Mouse (Mus musculus): ENCODE data around the gene Ace. TPM values are rescaled to one million over a fixed set of nuclear protein-coding genes. Genes with fewer than 3 reads are reported as not detected.

Gene Ace
- polyA plus RNA-seq, 1 experiment from 2014 or later = 1.4 TPM

- Histone ChIP-seq H3K9me3 (ENCODE audit: control insufficient read depth, low read length) (no peaks in the 10 kb centered on the region), H3K4me3 (ENCODE audit: low read depth, low read length) (no peak overlapping the region), H3K27ac (ENCODE audit: low read depth) (no peak overlapping the region), H3K4me2 (ENCODE audit: low read length) (no peak overlapping the region), H3K9ac (ENCODE audit: low read length) (no peak overlapping the region), H3K27me3 (replicated peaks; ENCODE audit: control insufficient read depth, insufficient read depth, low read length) (no peaks in the 10 kb centered on the region), H3K4me1 (replicated peaks; ENCODE audit: control insufficient read depth, insufficient read depth, low read length) (no peaks in the 10 kb centered on the region), H3K36me3 (ENCODE audit: control insufficient read depth, insufficient read depth, low read length) (no peaks in the 10 kb centered on the region)
- 87% methylated on average over 3 of the region's 3 CpGs for WGBS
- DNase-seq (ENCODE audit: low spot score) (no peak), ATAC-seq (replicated peaks; ENCODE audit: low FRiP score, low TSS enrichment, low read depth) (no peak)
These were observed 36.4 kb upstream of the Ace start for GRCm38 (mm10) chr11:105931380-105931779.

GRCm38 (mm10) chr11:105933746-105934145, 34.0 kb upstream of the Ace start:
- Histone ChIP-seq H3K4me2 (ENCODE audit: low read length) (no peak overlapping the region), H3K27ac (ENCODE audit: low read depth) (no peak overlapping the region), H3K4me3 (ENCODE audit: low read depth, low read length) (no peak overlapping the region), H3K27me3 (replicated peaks; ENCODE audit: control insufficient read depth, insufficient read depth, low read length) (no peaks in the 10 kb centered on the region), H3K9ac (ENCODE audit: low read length) (no peak overlapping the region), H3K9me3 (ENCODE audit: control insufficient read depth, low read length) (no peaks in the 10 kb centered on the region), H3K36me3 (ENCODE audit: control insufficient read depth, insufficient read depth, low read length) (no peaks in the 10 kb centered on the region), H3K4me1 (replicated peaks; ENCODE audit: control insufficient read depth, insufficient read depth, low read length) (no peaks in the 10 kb centered on the region)
- DNase-seq (ENCODE audit: low spot score) (no peak), ATAC-seq (replicated peaks; ENCODE audit: low FRiP score, low TSS enrichment, low read depth) (no peak)
- WGBS = 70% methylated on average over 8 of the region's 8 CpGs

DNA sequence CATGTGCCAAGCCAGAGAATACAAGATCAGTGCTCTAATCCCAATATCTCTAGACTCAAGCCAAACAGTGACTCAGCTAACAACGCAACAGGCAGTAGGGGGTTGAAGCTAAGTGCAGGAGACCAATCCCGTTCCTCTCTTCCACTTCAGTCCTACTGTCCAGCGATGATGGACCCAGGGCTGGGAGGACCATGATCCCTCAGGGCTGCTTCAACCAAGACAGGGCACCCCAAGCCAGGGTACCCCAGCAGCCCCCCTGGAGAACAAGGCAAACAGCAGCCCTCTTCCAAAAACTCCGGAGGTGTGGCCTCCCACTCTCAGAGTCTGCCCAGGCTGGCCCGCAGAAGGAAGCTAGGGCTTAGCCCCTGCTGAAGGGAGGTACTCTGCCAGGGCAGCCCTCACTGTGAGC, 33.4 kb upstream of the Ace start:
- no peak overlapping the region for H3K9ac ChIP-seq (ENCODE audit: low read length)
- DNase-seq (ENCODE audit: low spot score) (no peak), ATAC-seq (replicated peaks; ENCODE audit: low FRiP score, low TSS enrichment, low read depth) (no peak)
- no peak overlapping the region for H3K4me3 ChIP-seq (ENCODE audit: low read depth, low read length)
- WGBS = 67% methylated on average over 5 of the region's 5 CpGs
- no peaks in the 10 kb centered on the region for H3K4me1 ChIP-seq (replicated peaks; ENCODE audit: control insufficient read depth, insufficient read depth, low read length)
- H3K9me3 ChIP-seq (ENCODE audit: control insufficient read depth, low read length) = no peaks in the 10 kb centered on the region
- no peak overlapping the region for H3K4me2 ChIP-seq (ENCODE audit: low read length)
- no peaks in the 10 kb centered on the region for H3K36me3 ChIP-seq (ENCODE audit: control insufficient read depth, insufficient read depth, low read length)
- no peaks in the 10 kb centered on the region for H3K27me3 ChIP-seq (replicated peaks; ENCODE audit: control insufficient read depth, insufficient read depth, low read length)
- H3K27ac ChIP-seq (ENCODE audit: low read depth) = no peak overlapping the region

DNA sequence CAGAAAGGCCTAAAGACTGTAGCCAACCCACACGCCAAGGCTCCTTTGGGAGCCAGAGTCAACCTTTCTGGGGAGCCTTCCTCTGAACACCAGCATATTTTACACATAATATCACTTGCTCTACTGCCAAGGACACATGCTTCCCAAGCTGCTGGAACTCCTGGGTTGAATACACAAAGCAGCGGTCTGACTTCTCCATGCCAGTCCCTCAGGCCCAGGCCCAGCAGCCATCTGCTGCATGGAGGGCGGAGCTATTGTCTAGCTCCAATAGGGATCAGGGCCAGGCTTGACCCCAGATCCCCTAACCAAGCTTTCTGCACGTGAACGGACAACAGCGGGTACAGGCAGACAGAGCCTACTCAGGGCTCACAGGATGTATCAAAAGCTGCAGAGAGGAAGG, 32.9 kb upstream of the Ace start:
- Histone ChIP-seq H3K9ac (ENCODE audit: low read length) (no peak overlapping the region), H3K36me3 (ENCODE audit: control insufficient read depth, insufficient read depth, low read length) (no peaks in the 10 kb centered on the region), H3K4me3 (ENCODE audit: low read depth, low read length) (no peak overlapping the region), H3K4me2 (ENCODE audit: low read length) (no peak overlapping the region), H3K27ac (ENCODE audit: low read depth) (no peak overlapping the region), H3K9me3 (ENCODE audit: control insufficient read depth, low read length) (no peaks in the 10 kb centered on the region), H3K27me3 (replicated peaks; ENCODE audit: control insufficient read depth, insufficient read depth, low read length) (no peaks in the 10 kb centered on the region), H3K4me1 (replicated peaks; ENCODE audit: control insufficient read depth, insufficient read depth, low read length) (no peaks in the 10 kb centered on the region)
- 51% methylated on average over 6 of the region's 6 CpGs for WGBS
- no peak for ATAC-seq (replicated peaks; ENCODE audit: low FRiP score, low TSS enrichment, low read depth)
- DNase-seq (ENCODE audit: low spot score) = no peak

DNA sequence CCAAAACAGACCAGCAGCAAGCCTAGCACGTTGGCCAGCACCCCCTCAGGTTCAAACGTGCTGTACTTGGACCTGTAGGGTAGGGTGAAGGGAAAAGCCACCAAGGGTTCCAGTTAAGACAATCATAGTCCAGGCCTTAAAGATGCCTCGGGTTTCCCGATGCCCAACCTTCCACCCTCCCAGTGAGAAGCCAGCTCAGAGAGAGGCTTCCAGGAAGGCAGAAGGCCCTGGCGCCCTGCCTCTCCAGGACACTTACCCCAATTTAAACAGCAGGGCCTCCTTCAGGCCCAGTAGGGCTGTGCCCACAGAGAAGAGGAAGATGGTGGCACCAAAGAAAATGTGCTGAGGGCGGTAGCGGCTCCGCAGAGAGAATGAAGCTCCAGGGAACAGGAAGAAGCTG, 32.2 kb upstream of the Ace start:
- ATAC-seq (replicated peaks; ENCODE audit: low FRiP score, low TSS enrichment, low read depth) (no peak), DNase-seq (ENCODE audit: low spot score) (no peak)
- no peak overlapping the region for H3K27ac ChIP-seq (ENCODE audit: low read depth)
- no peaks in the 10 kb centered on the region for H3K9me3 ChIP-seq (ENCODE audit: control insufficient read depth, low read length)
- no peak overlapping the region for H3K4me3 ChIP-seq (ENCODE audit: low read depth, low read length)
- no peak overlapping the region for H3K4me2 ChIP-seq (ENCODE audit: low read length)
- no peaks in the 10 kb centered on the region for H3K27me3 ChIP-seq (replicated peaks; ENCODE audit: control insufficient read depth, insufficient read depth, low read length)
- 86% methylated on average over 8 of the region's 8 CpGs for whole genome bisulfite sequencing
- no peak overlapping the region for H3K9ac ChIP-seq (ENCODE audit: low read length)
- H3K4me1 ChIP-seq (replicated peaks; ENCODE audit: control insufficient read depth, insufficient read depth, low read length) = no peaks in the 10 kb centered on the region
- no peaks in the 10 kb centered on the region for H3K36me3 ChIP-seq (ENCODE audit: control insufficient read depth, insufficient read depth, low read length)

DNA sequence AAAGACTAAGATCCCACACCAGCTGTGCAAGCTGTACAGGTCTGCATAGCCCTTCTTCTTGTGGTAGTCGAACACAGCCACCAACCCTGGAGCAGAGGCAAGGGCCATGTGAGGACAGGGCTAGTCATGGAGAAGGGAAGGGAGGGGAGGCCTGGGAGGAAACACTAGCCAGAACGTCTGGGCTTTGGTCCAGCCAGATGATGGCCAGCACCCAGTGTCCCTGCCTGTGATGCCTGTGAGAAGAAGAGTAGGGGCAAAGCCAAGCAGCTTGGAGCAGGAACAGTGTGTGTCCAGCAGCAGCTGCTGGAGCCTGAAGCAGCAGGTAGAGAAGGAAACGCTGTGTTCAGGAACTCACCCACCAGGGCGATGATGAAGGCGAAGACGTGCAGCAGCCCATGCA, 31.5 kb upstream of the Ace start:
- no peaks in the 10 kb centered on the region for H3K36me3 ChIP-seq (ENCODE audit: control insufficient read depth, insufficient read depth, low read length)
- WGBS = 88% methylated on average over 6 of the region's 6 CpGs
- H3K9me3 ChIP-seq (ENCODE audit: control insufficient read depth, low read length) = no peaks in the 10 kb centered on the region
- no peak overlapping the region for H3K27ac ChIP-seq (ENCODE audit: low read depth)
- H3K4me3 ChIP-seq (ENCODE audit: low read depth, low read length) = no peak overlapping the region
- ATAC-seq (replicated peaks; ENCODE audit: low FRiP score, low TSS enrichment, low read depth) (no peak), DNase-seq (ENCODE audit: low spot score) (no peak)
- no peaks in the 10 kb centered on the region for H3K27me3 ChIP-seq (replicated peaks; ENCODE audit: control insufficient read depth, insufficient read depth, low read length)
- H3K4me1 ChIP-seq (replicated peaks; ENCODE audit: control insufficient read depth, insufficient read depth, low read length) = no peaks in the 10 kb centered on the region
- H3K9ac ChIP-seq (ENCODE audit: low read length) = no peak overlapping the region
- H3K4me2 ChIP-seq (ENCODE audit: low read length) = no peak overlapping the region

GRCm38 (mm10) chr11:105936974-105937373, 30.8 kb upstream of the Ace start:
- H3K27ac ChIP-seq (ENCODE audit: low read depth) = no peak overlapping the region
- H3K9me3 ChIP-seq (ENCODE audit: control insufficient read depth, low read length) = no peaks in the 10 kb centered on the region
- DNase-seq (ENCODE audit: low spot score) = no peak

GRCm38 (mm10) chr11:105938771-105939170, 29.0 kb upstream of the Ace start:
- peaks cover 6% of the 10 kb centered on the region; the same call in 1 of the 2 replicates for H3K27me3 ChIP-seq (replicated peaks; ENCODE audit: control insufficient read depth, insufficient read depth, low read length)
- no peaks in the 10 kb centered on the region for H3K4me1 ChIP-seq (replicated peaks; ENCODE audit: control insufficient read depth, insufficient read depth, low read length)
- no peak overlapping the region for H3K4me2 ChIP-seq (ENCODE audit: low read length)
- ATAC-seq (replicated peaks; ENCODE audit: low FRiP score, low TSS enrichment, low read depth) = no peak
- no peaks in the 10 kb centered on the region for H3K9me3 ChIP-seq (ENCODE audit: control insufficient read depth, low read length)
- no peaks in the 10 kb centered on the region for H3K36me3 ChIP-seq (ENCODE audit: control insufficient read depth, insufficient read depth, low read length)
- WGBS = 59% methylated on average over 9 of the region's 9 CpGs
- no peak overlapping the region for H3K27ac ChIP-seq (ENCODE audit: low read depth)
- no peak for DNase-seq (ENCODE audit: low spot score)
- no peak overlapping the region for H3K4me3 ChIP-seq (ENCODE audit: low read depth, low read length)
- H3K9ac ChIP-seq (ENCODE audit: low read length) = no peak overlapping the region

More at GRCm38 (mm10) chr11:105936974-105937373, 30.8 kb upstream of the Ace start:
- Histone ChIP-seq H3K4me1 (replicated peaks; ENCODE audit: control insufficient read depth, insufficient read depth, low read length) (no peaks in the 10 kb centered on the region), H3K36me3 (ENCODE audit: control insufficient read depth, insufficient read depth, low read length) (no peaks in the 10 kb centered on the region), H3K4me2 (ENCODE audit: low read length) (no peak overlapping the region), H3K9ac (ENCODE audit: low read length) (no peak overlapping the region), H3K27me3 (replicated peaks; ENCODE audit: control insufficient read depth, insufficient read depth, low read length) (no peaks in the 10 kb centered on the region), H3K4me3 (ENCODE audit: low read depth, low read length) (no peak overlapping the region)
- WGBS = 91% methylated on average over 3 of the region's 3 CpGs
- ATAC-seq (replicated peaks; ENCODE audit: low FRiP score, low TSS enrichment, low read depth) = no peak

- peaks cover 9% of the 10 kb centered on the region; the same call in 1 of the 2 replicates for H3K4me1 ChIP-seq (replicated peaks; ENCODE audit: control insufficient read depth, insufficient read depth, low read length)
- H3K9me3 ChIP-seq (ENCODE audit: control insufficient read depth, low read length) = no peaks in the 10 kb centered on the region
- H3K4me3 ChIP-seq (ENCODE audit: low read depth, low read length) = no peak overlapping the region
- DNase-seq (ENCODE audit: low spot score) = no peak
- WGBS = 68% methylated on average over 8 of the region's 8 CpGs
- H3K27ac ChIP-seq (ENCODE audit: low read depth) = no peak overlapping the region
- no peak overlapping the region for H3K4me2 ChIP-seq (ENCODE audit: low read length)
- no peaks in the 10 kb centered on the region for H3K36me3 ChIP-seq (ENCODE audit: control insufficient read depth, insufficient read depth, low read length)
- no peak for ATAC-seq (replicated peaks; ENCODE audit: low FRiP score, low TSS enrichment, low read depth)
- H3K27me3 ChIP-seq (replicated peaks; ENCODE audit: control insufficient read depth, insufficient read depth, low read length) = peaks cover 8% of the 10 kb centered on the region; the same call in 1 of the 2 replicates
- H3K9ac ChIP-seq (ENCODE audit: low read length) = no peak overlapping the region
These were observed 25.8 kb upstream of the Ace start for GRCm38 (mm10) chr11:105941973-105942372.
